9 mouse cellular contexts compared by ENCODE assay signal in the genomic region with DNA sequence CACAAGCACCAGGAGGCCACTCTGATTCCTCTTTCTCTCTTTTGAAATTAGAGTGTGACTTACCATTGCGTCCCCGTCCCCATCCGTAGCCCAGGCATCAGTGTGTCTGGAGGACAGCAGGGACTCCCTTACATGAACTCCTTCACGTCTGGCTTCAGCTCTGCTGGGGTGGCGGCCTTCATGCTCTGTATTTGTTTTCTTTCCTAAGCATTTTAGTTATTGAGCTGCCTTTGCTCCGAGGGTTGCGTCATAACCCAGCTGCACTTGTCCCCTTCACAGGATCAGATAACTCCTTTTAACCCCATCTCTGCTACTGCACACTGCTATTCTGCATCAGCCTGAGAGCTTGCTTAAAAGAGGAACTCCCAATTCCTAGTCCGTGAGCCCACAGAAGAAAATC. TPM values are rescaled to one million over a fixed set of nuclear protein-coding genes. Genes with fewer than 3 reads are reported as not detected.
DNase-seq lines count a peak whose midpoint lies in the region; ATAC-seq and TF ChIP-seq lines count a peak whose summit lies in the region.
"Had no signal": no experiment of that assay in that cellular context is flagged by ENCODE, and none has a peak within 500 bp of the region (broad histone marks: within the 10 kb centered on the region; RNA-seq: fewer than 3 reads in every experiment).

No protein-coding gene starts in this region.

- ATAC-seq in liver, embryonic 13.5 days (ENCODE audit: low read depth), result peak; percentile 40
- no peak for ATAC-seq in forebrain, embryonic 14.5 days

- H3K9ac ChIP-seq in liver, embryonic 13.5 days, result no peak overlapping the region
- H3K9ac ChIP-seq in forebrain, embryonic 14.5 days (ENCODE audit: low read length), result no peak overlapping the region
- H3K9ac ChIP-seq: limb, embryonic 12.5 days had no signal

- peak overlapping the region; percentile 48 for H3K4me2 ChIP-seq in liver, embryonic 13.5 days
- no peak overlapping the region for H3K4me2 ChIP-seq in forebrain, embryonic 14.5 days (ENCODE audit: low read length)
- H3K4me2 ChIP-seq: limb, embryonic 12.5 days had no signal

- no peaks in the 10 kb centered on the region for H3K4me1 ChIP-seq in cortical plate, adult 2 months (ENCODE audit: control insufficient read depth, insufficient read depth, low read length)
- H3K4me1 ChIP-seq in liver, embryonic 13.5 days (replicated peaks), result peaks cover 45% of the 10 kb centered on the region
- no peaks in the 10 kb centered on the region for H3K4me1 ChIP-seq in forebrain, embryonic 14.5 days (ENCODE audit: control insufficient read depth, insufficient read depth, low read length)
- H3K4me1 ChIP-seq: limb, embryonic 12.5 days had no signal

- 0 out of 2 replicates have a peak overlapping the region, but pooled peaks have one; percentile 18 for H3K4me3 ChIP-seq in cortical plate, adult 2 months (ENCODE audit: insufficient read depth, low read length)
- peak overlapping the region; percentile 8; the same call in 1 of the 2 replicates for H3K4me3 ChIP-seq in liver, embryonic 13.5 days (replicated peaks)
- no peak overlapping the region for H3K4me3 ChIP-seq in forebrain, embryonic 14.5 days (ENCODE audit: low read depth, low read length)
- H3K4me3 ChIP-seq: limb, embryonic 12.5 days had no signal

- TF ChIP-seq POLR2A in cortical plate, adult 2 months (IDR thresholded peaks at IDR 0.05; ENCODE audit: extremely low read depth, insufficient read depth, low read length), result no peak

- H3K9me3 ChIP-seq in liver, embryonic 13.5 days (replicated peaks), result no peaks in the 10 kb centered on the region
- H3K9me3 ChIP-seq in forebrain, embryonic 14.5 days (replicated peaks; ENCODE audit: control insufficient read depth, low read length), result no peaks in the 10 kb centered on the region
- H3K9me3 ChIP-seq: limb, embryonic 12.5 days had no signal

- TF ChIP-seq CTCF in cortical plate, adult 2 months (IDR thresholded peaks at IDR 0.05; ENCODE audit: extremely low read depth, insufficient read depth, low read length), result no peak

- DNase-seq in kidney, adult 18-20 months, result peak; percentile 12
- no peak for DNase-seq in kidney, adult 8-10 months
- DNase-seq in liver, embryonic 13.5 days, result no peak
- peak; percentile 53 for DNase-seq in thymus, postnatal 0 days (ENCODE audit: low spot score)
- no peak for DNase-seq in forebrain, embryonic 14.5 days (ENCODE audit: low spot score)
- DNase-seq in cerebellum, postnatal 36 days, result no peak
- no peak for DNase-seq in cerebellum, adult 9-11 months

- no peak overlapping the region for H3K27ac ChIP-seq in cortical plate, adult 2 months (ENCODE audit: insufficient read depth, low read length)
- H3K27ac ChIP-seq in liver, embryonic 13.5 days, result peak overlapping the region; percentile 34; the same call in 1 of the 2 replicates
- no peak overlapping the region for H3K27ac ChIP-seq in forebrain, embryonic 14.5 days (ENCODE audit: low read depth, low read length)
- H3K27ac ChIP-seq: limb, embryonic 12.5 days had no signal

- 31% methylated on average over 8 of the region's 8 CpGs for WGBS in liver, embryonic 13.5 days (ENCODE audit: insufficient replicate concordance)
- WGBS in forebrain, embryonic 14.5 days, result 82% methylated on average over 8 of the region's 8 CpGs

- H3K36me3 ChIP-seq in liver, embryonic 13.5 days, result no peaks in the 10 kb centered on the region
- no peaks in the 10 kb centered on the region for H3K36me3 ChIP-seq in forebrain, embryonic 14.5 days (ENCODE audit: control insufficient read depth, insufficient read depth, low read length)
- H3K36me3 ChIP-seq: limb, embryonic 12.5 days had no signal

- no peaks in the 10 kb centered on the region for H3K27me3 ChIP-seq in liver, embryonic 13.5 days
- H3K27me3 ChIP-seq in forebrain, embryonic 14.5 days (replicated peaks; ENCODE audit: control insufficient read depth, insufficient read depth, low read length), result no peaks in the 10 kb centered on the region
- H3K27me3 ChIP-seq: limb, embryonic 12.5 days had no signal

RNA-seq across cellular contexts. Expression of gene P2ry14, which starts 23.0 kb away (rescaled TPM):
- polyA plus RNA-seq in cortical plate, adult 2 months (2012; rRNA removed), result 3.7 and 4.8 TPM in 2 replicates
- 2.8 and 5.0 TPM in 2 replicates for polyA plus RNA-seq in liver, embryonic 13.5 days (2015; fragmentation: Nextera tagmentation; extraction: Ambion mirVana)
- polyA plus RNA-seq in thymus, postnatal 0 days (2015; fragmentation: Nextera tagmentation; extraction: Ambion mirVana), result 6.9 and 7.3 TPM in 2 replicates
- 1.7 and 2.4 TPM in 2 replicates for polyA plus RNA-seq in forebrain, embryonic 14.5 days (2014; fragmentation: Nextera tagmentation; extraction: Ambion mirVana)

RNA-seq across cellular contexts. Expression of gene Gpr171, which starts 28.8 kb away (rescaled TPM):
- polyA plus RNA-seq in cortical plate, adult 2 months (2012; rRNA removed), result not detected in 2 replicates
- polyA plus RNA-seq in liver, embryonic 13.5 days (2015; fragmentation: Nextera tagmentation; extraction: Ambion mirVana), result 1.3 and 1.5 TPM in 2 replicates
- 26.4 and 27.8 TPM in 2 replicates for polyA plus RNA-seq in thymus, postnatal 0 days (2015; fragmentation: Nextera tagmentation; extraction: Ambion mirVana)
- polyA plus RNA-seq in forebrain, embryonic 14.5 days (2014; fragmentation: Nextera tagmentation; extraction: Ambion mirVana), result 0.18 and 0.25 TPM in 2 replicates

Comparison
In these comparisons a context has a peak if more than half of its experiments do, and no peak if none do; other contexts are left out.
1. DNase-seq: peak in kidney, adult 18-20 months (single experiment) and thymus, postnatal 0 days (single experiment); none in kidney, adult 8-10 months (0 of 2), liver, embryonic 13.5 days (single experiment), forebrain, embryonic 14.5 days (single experiment), cerebellum, postnatal 36 days (0 of 2) and cerebellum, adult 9-11 months (single experiment).
2. RNA of gene Gpr171, which starts 28.8 kb away (polyA plus RNA-seq): 26.4 to 27.8 TPM in thymus, postnatal 0 days; 1.3 to 1.5 TPM in liver, embryonic 13.5 days, 0.18 to 0.25 TPM in forebrain, embryonic 14.5 days and not detected in cortical plate, adult 2 months; every median in the first group is over 10 times any median in the second.